Mouse (Mus musculus) CH12.LX (cell line): ENCODE results near the gene Arg1.

ENCODE experiments used
- EP300 ChIP-seq: IDR thresholded peaks from 2 replicates; pipeline ENCODE4 v1.6.1; 2011; ENCODE audit warnings: low read length, improper control_type of control experiment
- MAFK ChIP-seq: IDR thresholded peaks from 2 replicates; pipeline ENCODE4 v1.6.1; 2011; ENCODE audit warnings: low read length, improper control_type of control experiment; ENCODE audit not compliant: insufficient replicate concordance
- ZNF384 ChIP-seq: IDR thresholded peaks from 2 replicates; pipeline ENCODE4 v1.6.1; 2012; ENCODE audit warnings: low read depth, low read length, improper control_type of control experiment, inconsistent platforms

- no peak for TF ChIP-seq MAFK
- no peak for TF ChIP-seq EP300
- TF ChIP-seq ZNF384 = no peak
Observed at GRCm38 (mm10) chr10:24869760-24870290, 57.5 kb downstream of the Arg1 start, which contains the start of gene Med23.
